8 mouse cellular contexts compared by ENCODE assay signal in genomic region chr12:98736951-98737800, GRCm38 (mm10). TPM values are rescaled to one million over a fixed set of nuclear protein-coding genes. Genes with fewer than 3 reads are reported as not detected.
DNase-seq lines count a peak whose midpoint lies in the region; ATAC-seq and TF ChIP-seq lines count a peak whose summit lies in the region.

TSS of gene Ptpn21 (minus strand) at chr12:98737405.

- TF ChIP-seq POLR2A in cerebellum, adult 2 months (IDR thresholded peaks at IDR 0.05; ENCODE audit: borderline replicate concordance, insufficient read depth, low read length) = no peak

- H3K9me3 ChIP-seq in hindbrain, embryonic 15.5 days = no peaks in the 10 kb centered on the region
- H3K9me3 ChIP-seq in liver, embryonic 11.5 days (ENCODE audit: control insufficient read depth, low read length) = no peaks in the 10 kb centered on the region
- H3K9me3 ChIP-seq in neural tube, embryonic 11.5 days (ENCODE audit: control insufficient read depth, low read length) = no peaks in the 10 kb centered on the region

- H3K36me3 ChIP-seq in hindbrain, embryonic 15.5 days = no peaks in the 10 kb centered on the region
- no peaks in the 10 kb centered on the region for H3K36me3 ChIP-seq in liver, embryonic 11.5 days (ENCODE audit: control insufficient read depth, insufficient read depth, low read length)
- no peaks in the 10 kb centered on the region for H3K36me3 ChIP-seq in neural tube, embryonic 11.5 days (ENCODE audit: control insufficient read depth, insufficient read depth, low read length)

- WGBS in cerebellum, adult 2 months = under 1% methylated on average over 73 of the region's 75 CpGs
- under 1% methylated on average over 74 of the region's 75 CpGs for WGBS in hindbrain, embryonic 15.5 days
- under 1% methylated on average over 75 of the region's 75 CpGs for WGBS in liver, embryonic 11.5 days
- WGBS in neural tube, embryonic 11.5 days = under 1% methylated on average over 55 of the region's 75 CpGs

- 0 out of 2 replicates have a peak, but pooled peaks have one; percentile 20 for ATAC-seq in hindbrain, embryonic 15.5 days (ENCODE audit: low FRiP score, low read depth)
- ATAC-seq in liver, embryonic 11.5 days (replicated peaks; ENCODE audit: low FRiP score) = no peak
- ATAC-seq in neural tube, embryonic 11.5 days (ENCODE audit: insufficient read depth, low FRiP score, low TSS enrichment) = peak; percentile 75
- no peak for ATAC-seq in inflammation-experienced regulatory T-cells, adult 6 months

- no peak for TF ChIP-seq CTCF in cerebellum, adult 2 months (IDR thresholded peaks at IDR 0.05; ENCODE audit: borderline replicate concordance, insufficient read depth, low read depth, low read length)

- peak within 1 kb of the TSS; percentile 60 for H3K9ac ChIP-seq in hindbrain, embryonic 15.5 days
- peak within 1 kb of the TSS; percentile 70 for H3K9ac ChIP-seq in liver, embryonic 11.5 days (ENCODE audit: low read depth, low read length)
- H3K9ac ChIP-seq in neural tube, embryonic 11.5 days (ENCODE audit: low read length) = peak within 1 kb of the TSS; percentile 91

- H3K4me3 ChIP-seq in cerebellum, adult 2 months (replicated peaks; ENCODE audit: insufficient read depth, low read depth, low read length) = peak within 1 kb of the TSS; percentile 62
- peak within 1 kb of the TSS; percentile 60 for H3K4me3 ChIP-seq in hindbrain, embryonic 15.5 days
- peak within 1 kb of the TSS; percentile 72 for H3K4me3 ChIP-seq in liver, embryonic 11.5 days (ENCODE audit: low read depth, low read length)
- H3K4me3 ChIP-seq in neural tube, embryonic 11.5 days (ENCODE audit: low read depth, low read length) = peak within 1 kb of the TSS; percentile 85

- peak within 1 kb of the TSS; percentile 93 for H3K4me2 ChIP-seq in hindbrain, embryonic 15.5 days
- H3K4me2 ChIP-seq in liver, embryonic 11.5 days = peak within 1 kb of the TSS; percentile 87
- peak within 1 kb of the TSS; percentile 83 for H3K4me2 ChIP-seq in neural tube, embryonic 11.5 days (ENCODE audit: low read depth)

- H3K27me3 ChIP-seq in cerebellum, adult 2 months (ENCODE audit: control insufficient read depth, insufficient read depth, low read length) = no peaks in the 10 kb centered on the region
- peaks cover 10% of the 10 kb centered on the region for H3K27me3 ChIP-seq in hindbrain, embryonic 15.5 days
- H3K27me3 ChIP-seq in liver, embryonic 11.5 days (replicated peaks; ENCODE audit: control insufficient read depth, insufficient read depth, low read length) = peaks cover 29% of the 10 kb centered on the region
- H3K27me3 ChIP-seq in neural tube, embryonic 11.5 days (ENCODE audit: control insufficient read depth, insufficient read depth, low read length) = peaks cover 5% of the 10 kb centered on the region

- peak within 1 kb of the TSS; percentile 86 for H3K27ac ChIP-seq in cerebellum, adult 2 months (ENCODE audit: insufficient read depth, low read length)
- peak within 1 kb of the TSS; percentile 9; the same call in 1 of the 2 replicates for H3K27ac ChIP-seq in hindbrain, embryonic 15.5 days (replicated peaks)
- H3K27ac ChIP-seq in liver, embryonic 11.5 days (ENCODE audit: low read depth, low read length) = peak within 1 kb of the TSS; percentile 52
- peak within 1 kb of the TSS; percentile 20; the same call in 1 of the 2 replicates for H3K27ac ChIP-seq in neural tube, embryonic 11.5 days (ENCODE audit: low read depth, low read length)

- intact Hi-C loops in left cerebral cortex, postnatal 36 days (cut with DNase I) = loop anchor here (5.0 kb wide), 1 partner anchor 40 kb away; no protein-coding TSS in a partner anchor

- DNase-seq in left cerebral cortex, postnatal 36 days (ENCODE audit: low spot score in 2 of 2) = peak in 1 of 2 experiments; percentile 38
- DNase-seq in left cerebral cortex, adult 11 months (ENCODE audit: low spot score) = no peak
- DNase-seq in cerebellum, adult 2 months = peak; percentile 68
- DNase-seq in gastrocnemius, postnatal 10 days = peak; percentile 79
- peak; percentile 56 for DNase-seq in liver, embryonic 11.5 days (ENCODE audit: low spot score)
- DNase-seq in neural tube, embryonic 11.5 days (ENCODE audit: low spot score) = peak; percentile 55

- peaks cover 3% of the 10 kb centered on the region; the same call in 1 of the 2 replicates for H3K4me1 ChIP-seq in cerebellum, adult 2 months (ENCODE audit: control insufficient read depth, insufficient read depth, low read length)
- peaks cover 32% of the 10 kb centered on the region for H3K4me1 ChIP-seq in hindbrain, embryonic 15.5 days (replicated peaks)
- H3K4me1 ChIP-seq in liver, embryonic 11.5 days (replicated peaks; ENCODE audit: control insufficient read depth, insufficient read depth, low read length) = peaks cover 8% of the 10 kb centered on the region
- peaks cover 17% of the 10 kb centered on the region for H3K4me1 ChIP-seq in neural tube, embryonic 11.5 days (ENCODE audit: control insufficient read depth, insufficient read depth, low read length)

RNA-seq across cellular contexts. Expression of gene Ptpn21, which starts in this region (rescaled TPM):
- 10 to 100 TPM; 10.2 to 11.6 TPM for total RNA-seq in left cerebral cortex, postnatal 36 days (2021)
- polyA plus RNA-seq in cerebellum, adult 2 months (2012; rRNA removed) = 14.0 and 15.9 TPM in 2 replicates
- 10 to 100 TPM; 33.5 to 39.8 TPM for total RNA-seq in gastrocnemius, postnatal 10 days (2021)
- polyA plus RNA-seq in hindbrain, embryonic 15.5 days (2015; fragmentation: Nextera tagmentation; extraction: Ambion mirVana) = 4.1 and 5.9 TPM in 2 replicates
- 4.4 and 5.7 TPM in 2 replicates for polyA plus RNA-seq in liver, embryonic 11.5 days (2014; fragmentation: Nextera tagmentation; extraction: Ambion mirVana)
- 6.6 and 6.8 TPM in 2 replicates for polyA plus RNA-seq in neural tube, embryonic 11.5 days (2014; fragmentation: Nextera tagmentation; extraction: Ambion mirVana)
- 1 to 10 TPM; 4.0 to 6.4 (median 4.8) TPM for polyA plus RNA-seq in inflammation-experienced regulatory T-cells, adult 6 months (2017; shearing (Covaris generic))

Comparison
In these comparisons a context has a peak if more than half of its experiments do, and no peak if none do; other contexts are left out.
1. H3K27ac ChIP-seq: peak in every context shown above with its lines; median percentile 86 in cerebellum, adult 2 months; 52 in liver, embryonic 11.5 days; 20 in neural tube, embryonic 11.5 days; 9 in hindbrain, embryonic 15.5 days.
2. ATAC-seq: peak in hindbrain, embryonic 15.5 days (single experiment) and neural tube, embryonic 11.5 days (single experiment); none in liver, embryonic 11.5 days (single experiment) and inflammation-experienced regulatory T-cells, adult 6 months (single experiment).
3. Peak in every context shown above with its lines, with median percentiles within 50 percentile points of each other: H3K4me3 ChIP-seq, H3K4me2 ChIP-seq and H3K9ac ChIP-seq.